Mouse (Mus musculus) heart, embryonic 11.5 days (tissue): ENCODE results near the gene Prss57. TPM values are rescaled to one million over a fixed set of nuclear protein-coding genes. Genes with fewer than 3 reads are reported as not detected.

Source experiments
- ATAC-seq: fragments of 200-750 bp; cut with Nextera tagmentation; replicated peaks from 2 replicates; pipeline ENCODE4 v1.8.0; 2017; ENCODE audit warnings: moderate library complexity; ENCODE audit not compliant: insufficient number of reproducible peaks, low FRiP score, low TSS enrichment
- H3K27ac ChIP-seq: fragments of 300-500 bp; sonication (generic); 2 replicates; pipeline ENCODE4 v1.5.1; 2014; ENCODE audit warnings: mild to moderate bottlenecking, low read depth, low read length
- H3K27me3 ChIP-seq: fragments of 300-500 bp; sonication (generic); 2 replicates; pipeline ENCODE4 v1.6.1; 2014; ENCODE audit warnings: mild to moderate bottlenecking, low read length, mixed read lengths; ENCODE audit not compliant: control insufficient read depth, insufficient read depth
- H3K36me3 ChIP-seq: fragments of 300-500 bp; sonication (generic); 2 replicates; pipeline ENCODE4 v1.6.1; 2014; ENCODE audit warnings: mild to moderate bottlenecking, low read length, moderate library complexity, mixed read lengths; ENCODE audit not compliant: control insufficient read depth, insufficient read depth
- H3K4me1 ChIP-seq: fragments of 300-500 bp; sonication (generic); 2 replicates; pipeline ENCODE4 v1.6.1; 2014; ENCODE audit warnings: low read length; ENCODE audit not compliant: control insufficient read depth, insufficient read depth
- H3K4me2 ChIP-seq: fragments of 300-500 bp; sonication (generic); 2 replicates; pipeline ENCODE4 v1.6.1; 2014; ENCODE audit warnings: mild to moderate bottlenecking, moderate library complexity
- H3K4me3 ChIP-seq: fragments of 300-500 bp; sonication (generic); 2 replicates; pipeline ENCODE4 v1.5.1; 2014; ENCODE audit warnings: low read depth, low read length
- H3K9ac ChIP-seq: fragments of 300-500 bp; sonication (generic); 2 replicates; pipeline ENCODE4 v1.6.1; 2014; ENCODE audit warnings: mild to moderate bottlenecking, low read depth, low read length, moderate library complexity
- H3K9me3 ChIP-seq: fragments of 300-500 bp; sonication (generic); replicated peaks from 2 replicates; pipeline ENCODE4 v1.6.1; 2016; ENCODE audit warnings: low read length; ENCODE audit not compliant: control insufficient read depth
- WGBS: fragments of 180-500 bp; shearing (Covaris S2); extraction: QIAGEN DNeasy Blood & Tissue Kit; methylation state at CpG from one replicate; pipeline ENCODE4 v1.1.7; 2014; ENCODE audit not compliant: insufficient replicate concordance; 5-methylcytosine and 5-hydroxymethylcytosine counted together
- polyA plus RNA-seq: library from polyadenylated mRNA; unstranded; fragments of >200 nt; fragmentation: Nextera tagmentation; extraction: Ambion mirVana; gene quantifications from 2 replicates; pipeline ENCODE4 v1.2.1, GENCODE M21; 2014

Gene Prss57
- polyA plus RNA-seq, 1 experiment from 2014 or later: not detected

GRCm38 (mm10) chr10:79736706-79737105, 54.1 kb downstream of the Prss57 start:
- H3K27me3 ChIP-seq: peaks cover 24% of the 10 kb centered on the region
- H3K36me3 ChIP-seq: peaks cover 66% of the 10 kb centered on the region
- 90% methylated on average over 14 of the region's 14 CpGs for WGBS
- ATAC-seq: no peak
- H3K27ac ChIP-seq: no peak overlapping the region
- no peak overlapping the region for H3K4me3 ChIP-seq
- no peak overlapping the region for H3K9ac ChIP-seq
- no peak overlapping the region for H3K4me2 ChIP-seq
- peaks cover 58% of the 10 kb centered on the region for H3K9me3 ChIP-seq
- H3K4me1 ChIP-seq: peaks cover 3% of the 10 kb centered on the region; the same call in 1 of the 2 replicates

DNA sequence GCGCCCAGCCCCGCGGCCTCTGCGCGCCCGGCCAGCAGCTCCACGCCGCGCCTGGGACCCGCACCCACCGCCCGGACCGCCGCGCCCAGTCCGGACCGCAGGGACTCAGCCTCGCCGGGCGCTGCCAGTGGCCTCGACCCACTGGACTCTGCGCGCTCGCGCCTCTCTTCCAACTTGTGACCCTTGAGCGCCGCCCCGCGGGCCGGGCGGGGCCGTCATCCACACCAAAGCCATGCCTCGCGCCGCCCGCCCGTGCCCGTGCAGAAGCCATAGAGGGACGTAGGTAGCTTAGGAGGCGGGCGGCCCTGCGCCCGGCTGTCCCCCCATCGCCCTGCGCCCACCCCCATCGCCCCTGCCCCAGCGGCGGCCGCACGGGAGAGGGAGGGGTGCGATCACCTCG, 55.4 kb downstream of the Prss57 start:
- Histone ChIP-seq H3K4me1 (peaks cover 3% of the 10 kb centered on the region; the same call in 1 of the 2 replicates), H3K27ac (no peak overlapping the region), H3K27me3 (peaks cover 24% of the 10 kb centered on the region), H3K4me2 (peak overlapping the region; percentile 43), H3K4me3 (0 out of 2 replicates have a peak overlapping the region, but pooled peaks have one; percentile 12), H3K9me3 (peaks cover 47% of the 10 kb centered on the region), H3K9ac (0 out of 2 replicates have a peak overlapping the region, but pooled peaks have one; percentile 34), H3K36me3 (peaks cover 52% of the 10 kb centered on the region)
- no peak for ATAC-seq
- WGBS: 27% methylated on average over 46 of the region's 52 CpGs

- Histone ChIP-seq H3K36me3 (peaks cover 37% of the 10 kb centered on the region), H3K4me3 (no peak overlapping the region), H3K27ac (no peak overlapping the region), H3K9me3 (peaks cover 31% of the 10 kb centered on the region), H3K4me1 (peaks cover 3% of the 10 kb centered on the region; the same call in 1 of the 2 replicates), H3K4me2 (no peak overlapping the region), H3K27me3 (peaks cover 24% of the 10 kb centered on the region), H3K9ac (no peak overlapping the region)
- WGBS: 71% methylated on average over 15 of the region's 15 CpGs
- ATAC-seq: no peak
Measured at GRCm38 (mm10) chr10:79733847-79734246, 56.9 kb downstream of the Prss57 start.

DNA sequence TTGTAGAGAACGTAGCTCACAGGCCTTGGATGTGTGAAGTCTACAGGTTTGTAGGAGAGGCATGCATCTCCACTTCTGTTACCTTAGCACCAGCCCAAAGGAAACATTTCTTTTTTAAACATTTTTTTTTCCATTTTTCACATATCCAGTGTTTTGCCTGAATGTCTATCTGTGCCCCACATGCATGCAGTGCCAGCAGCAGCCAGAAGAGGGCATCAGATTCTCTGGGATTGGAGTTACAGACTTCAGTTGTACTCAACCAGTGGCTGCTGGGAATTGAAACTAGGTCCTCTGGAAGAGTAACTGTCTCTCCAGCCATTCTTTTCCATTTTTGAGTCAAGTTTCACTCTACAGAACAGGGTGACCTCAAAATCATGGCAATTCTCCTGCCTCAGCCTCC, 58.3 kb downstream of the Prss57 start:
- Histone ChIP-seq H3K4me2 (no peak overlapping the region), H3K9me3 (peaks cover 18% of the 10 kb centered on the region), H3K27ac (no peak overlapping the region), H3K36me3 (peaks cover 24% of the 10 kb centered on the region), H3K9ac (no peak overlapping the region), H3K4me3 (no peak overlapping the region), H3K27me3 (peaks cover 24% of the 10 kb centered on the region), H3K4me1 (peaks cover 3% of the 10 kb centered on the region; the same call in 1 of the 2 replicates)
- 92% methylated on average over 1 of the region's 1 CpGs for WGBS
- no peak for ATAC-seq

Other genes with a start within 250 kb of the Prss57 start
- 26.5 and 29.3 TPM in 2 replicates for gene Mier2, start 235.8 kb downstream of the Prss57 start, polyA plus RNA-seq
- not detected in 2 replicates for gene Theg, start 203.6 kb downstream of the Prss57 start, polyA plus RNA-seq
- not detected in 2 replicates for gene C2cd4c, start 176.9 kb downstream of the Prss57 start, polyA plus RNA-seq
- 1.3 and 2.6 TPM in 2 replicates for gene Shc2, start 153.0 kb downstream of the Prss57 start, polyA plus RNA-seq
- gene Odf3l2, start 145.2 kb downstream of the Prss57 start, polyA plus RNA-seq: not detected in 2 replicates
- 1.1 and 1.5 TPM in 2 replicates for gene Madcam1, start 126.4 kb downstream of the Prss57 start, polyA plus RNA-seq
- gene Tpgs1, start 121.6 kb downstream of the Prss57 start, polyA plus RNA-seq: 47.4 and 48.6 TPM in 2 replicates
- 159 and 164 TPM in 2 replicates for gene Cdc34, start 108.8 kb downstream of the Prss57 start, polyA plus RNA-seq
- 0.40 and 1.0 TPM in 2 replicates for gene Gzmm, start 101.9 kb downstream of the Prss57 start, polyA plus RNA-seq
- 1,233 and 1,252 TPM in 2 replicates for gene Bsg, start 86.5 kb downstream of the Prss57 start, polyA plus RNA-seq
- gene Hcn2, start 74.3 kb downstream of the Prss57 start, polyA plus RNA-seq: 0.13 and 0.14 TPM in 2 replicates
- 22.7 and 23.6 TPM in 2 replicates for gene Polrmt, start 44.4 kb downstream of the Prss57 start, polyA plus RNA-seq
- gene Fgf22, start 35.9 kb downstream of the Prss57 start, polyA plus RNA-seq: 0.26 TPM in 1 of 2 replicates, not detected in the other
- gene Rnf126, start 24.0 kb downstream of the Prss57 start, polyA plus RNA-seq: 63.1 and 69.0 TPM in 2 replicates
- 11.4 TPM in 2 replicates for gene Fstl3, start 13.7 kb downstream of the Prss57 start, polyA plus RNA-seq
- gene Palm, start 2.6 kb upstream of the Prss57 start, polyA plus RNA-seq: 66.6 and 70.1 TPM in 2 replicates
- 0.63 and 0.89 TPM in 2 replicates for gene Misp, start 30.0 kb upstream of the Prss57 start, polyA plus RNA-seq
- 112 TPM in 2 replicates for gene Ptbp1, start 63.5 kb upstream of the Prss57 start, polyA plus RNA-seq
- gene Prtn3, start 83.5 kb upstream of the Prss57 start, polyA plus RNA-seq: 2.5 and 3.9 TPM in 2 replicates
- gene Plppr3, start 83.7 kb upstream of the Prss57 start, polyA plus RNA-seq: 14.1 and 14.3 TPM in 2 replicates
- 0.31 and 0.49 TPM in 2 replicates for gene Elane, start 95.3 kb upstream of the Prss57 start, polyA plus RNA-seq
- gene Cfd, start 99.9 kb upstream of the Prss57 start, polyA plus RNA-seq: not detected in 2 replicates
- gene Med16, start 118.0 kb upstream of the Prss57 start, polyA plus RNA-seq: 30.9 and 32.0 TPM in 2 replicates
- gene Gm26602, start 119.9 kb upstream of the Prss57 start, polyA plus RNA-seq: 8.1 TPM in 1 of 2 replicates, not detected in the other
- 0.15 and 0.31 TPM in 2 replicates for gene Kiss1r, start 126.0 kb upstream of the Prss57 start, polyA plus RNA-seq
- gene R3hdm4, start 130.2 kb upstream of the Prss57 start, polyA plus RNA-seq: 87.6 and 89.2 TPM in 2 replicates
- gene Arid3a, start 136.1 kb upstream of the Prss57 start, polyA plus RNA-seq: 4.3 and 12.7 TPM in 2 replicates
- gene Wdr18, start 169.2 kb upstream of the Prss57 start, polyA plus RNA-seq: 89.8 and 97.6 TPM in 2 replicates
- gene Grin3b, start 179.8 kb upstream of the Prss57 start, polyA plus RNA-seq: 0.19 and 0.20 TPM in 2 replicates
- 12.8 and 15.6 TPM in 2 replicates for gene Tmem259, start 193.4 kb upstream of the Prss57 start, polyA plus RNA-seq
- gene Cnn2, start 197.6 kb upstream of the Prss57 start, polyA plus RNA-seq: 405 and 420 TPM in 2 replicates
- gene Abca7, start 205.5 kb upstream of the Prss57 start, polyA plus RNA-seq: 2.1 and 2.8 TPM in 2 replicates
- gene Arhgap45, start 225.7 kb upstream of the Prss57 start, polyA plus RNA-seq: 6.2 and 7.5 TPM in 2 replicates
- gene Polr2e, start 248.8 kb upstream of the Prss57 start, polyA plus RNA-seq: 160 and 182 TPM in 2 replicates